Mouse (Mus musculus) CH12.LX (cell line): ENCODE measurements at regions not wholly inside any gene's neighbourhood (a gene's known extent, or its start where the extent isn't known, plus 50 kb on each side); places are given as distances from the start of the nearest gene placed in this dataset.

Experiments
- CTCF ChIP-seq, 2 experiments: IDR thresholded peaks in 1 of 2; conservative IDR thresholded peaks in 1 of 2; 2 replicates each; pipeline ENCODE4 v1.5.1; 2011 to 2012; ENCODE audit warnings: low read depth in 2 of 2, low read length in 2 of 2, improper control_type of control experiment in 1 of 2, inconsistent platforms in 1 of 2, mild to moderate bottlenecking in 1 of 2, moderate library complexity in 1 of 2
- EP300 ChIP-seq: IDR thresholded peaks from 2 replicates; pipeline ENCODE4 v1.6.1; 2011; ENCODE audit warnings: low read length, improper control_type of control experiment
- POLR2A ChIP-seq: IDR thresholded peaks from 2 replicates; pipeline ENCODE4 v1.6.1; 2011; ENCODE audit warnings: low read depth, mild to moderate bottlenecking, improper control_type of control experiment, low read length

DNA sequence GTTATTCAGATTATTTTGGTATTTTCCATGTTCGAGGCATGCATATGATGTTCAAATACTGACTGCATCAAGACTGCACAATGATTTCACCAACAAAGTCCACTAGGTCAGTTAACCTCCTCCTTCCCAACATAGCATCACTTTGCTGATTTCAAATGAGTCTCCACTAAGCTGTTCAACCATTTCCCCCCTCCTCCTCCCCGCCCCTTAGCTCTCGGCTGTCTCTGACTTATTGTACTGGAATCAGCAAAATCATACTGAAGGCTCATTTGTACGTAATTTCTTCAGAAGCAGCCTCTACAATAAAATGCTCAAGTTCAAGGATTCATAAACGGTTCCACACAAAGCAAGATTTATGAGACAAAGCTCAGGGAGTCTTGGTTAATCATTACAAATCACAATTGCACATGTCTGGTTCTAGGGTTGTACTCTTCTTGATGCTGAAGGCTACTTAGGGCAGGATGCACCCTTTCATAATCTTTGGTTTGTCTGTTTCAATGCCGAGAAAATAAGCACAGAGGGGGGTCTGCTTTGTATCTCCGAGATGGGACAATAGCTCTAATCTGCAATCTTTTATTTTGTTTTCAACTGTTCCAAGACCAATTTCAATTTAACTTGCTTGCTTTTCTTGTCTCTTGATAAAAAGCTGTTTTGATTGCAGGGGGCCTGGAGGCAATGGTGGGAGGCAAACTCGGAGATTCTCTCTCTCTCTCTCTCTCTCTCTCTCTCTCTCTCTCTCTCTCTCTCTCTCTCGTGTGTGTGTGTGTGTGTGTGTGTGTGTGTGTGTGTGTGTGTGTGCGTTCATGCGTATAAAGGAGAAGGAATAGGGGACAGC lies 320.6 kb upstream of the Dcn start:
- TF ChIP-seq POLR2A (no peak), CTCF (conservative IDR thresholded peaks at IDR 0.05 in 1 of 2, IDR thresholded peaks at IDR 0.05 in 1 of 2; ENCODE audit: low read depth in 2 of 2, low read length in 2 of 2) (no peak), EP300 (no peak)
